Comparison of ENCODE assay signal across 12 mouse cellular contexts in genomic region chr15:3251031-3251717, GRCm38 (mm10). TPM values are rescaled to one million over a fixed set of nuclear protein-coding genes. Genes with fewer than 3 reads are reported as not detected.
DNase-seq lines count a peak whose midpoint lies in the region; ATAC-seq and TF ChIP-seq lines count a peak whose summit lies in the region.
"Had no signal": no experiment of that assay in that cellular context is flagged by ENCODE, and none has a peak within 500 bp of the region (broad histone marks: within the 10 kb centered on the region; RNA-seq: fewer than 3 reads in every experiment).

No protein-coding gene starts in this region.

- DNase-seq in cerebellum, adult 2 months, result no peak
- peak; percentile 59 for DNase-seq in kidney, postnatal 0 days (ENCODE audit: low spot score)
- DNase-seq in kidney, postnatal 14 days, result no peak
- peak; percentile 83 for DNase-seq in lung, postnatal 25 days (ENCODE audit: low spot score)
- no peak for DNase-seq in spleen, postnatal 4 days (ENCODE audit: low spot score in 2 of 2)
- DNase-seq: adrenal gland, adult 8-10 months; cerebellum, adult 9-10 months had no signal

- H3K4me1 ChIP-seq in cerebellum, adult 2 months (ENCODE audit: control insufficient read depth, insufficient read depth, low read length), result no peaks in the 10 kb centered on the region
- peaks cover 5% of the 10 kb centered on the region; the same call in 1 of the 2 replicates for H3K4me1 ChIP-seq in kidney, postnatal 0 days (replicated peaks; ENCODE audit: insufficient read depth, low read length)
- peaks cover 26% of the 10 kb centered on the region for H3K4me1 ChIP-seq in heart, embryonic 16.5 days (ENCODE audit: control insufficient read depth, insufficient read depth, low read length)

- no peak for TF ChIP-seq CTCF in cerebellum, adult 2 months (IDR thresholded peaks at IDR 0.05; ENCODE audit: borderline replicate concordance, insufficient read depth, low read depth, low read length)
- no peak for TF ChIP-seq CTCF in kidney, postnatal 0 days (IDR thresholded peaks at IDR 0.05; ENCODE audit: low read depth)

- no peak for ATAC-seq in cerebellum, adult (ENCODE audit: insufficient number of reproducible peaks, low FRiP score, low TSS enrichment)
- ATAC-seq in kidney, postnatal 0 days (replicated peaks; ENCODE audit: low FRiP score, low read depth), result no peak
- 0 out of 2 replicates have a peak, but pooled peaks have one; percentile 33 for ATAC-seq in heart, embryonic 16.5 days (replicated peaks; ENCODE audit: extremely low read depth, insufficient read depth, low FRiP score)
- ATAC-seq in megakaryocyte progenitor cell, adult 5-6 weeks (replicated peaks; ENCODE audit: poor library complexity), result no peak

- H3K4me2 ChIP-seq in kidney, postnatal 0 days (ENCODE audit: low read length), result no peak overlapping the region
- H3K4me2 ChIP-seq in heart, embryonic 16.5 days (ENCODE audit: low read depth, low read length), result no peak overlapping the region

- no peak overlapping the region for H3K9ac ChIP-seq in kidney, postnatal 0 days (ENCODE audit: low read depth, low read length)
- H3K9ac ChIP-seq in heart, embryonic 16.5 days (ENCODE audit: low read length), result no peak overlapping the region

- no peaks in the 10 kb centered on the region for H3K9me3 ChIP-seq in kidney, postnatal 0 days (replicated peaks; ENCODE audit: low read length)
- H3K9me3 ChIP-seq in heart, embryonic 16.5 days (replicated peaks; ENCODE audit: control insufficient read depth, low read length), result peaks cover 4% of the 10 kb centered on the region

- WGBS in cerebellum, adult 2 months, result 83% methylated on average over 3 of the region's 3 CpGs
- 53% methylated on average over 3 of the region's 3 CpGs for WGBS in kidney, postnatal 0 days
- WGBS in heart, embryonic 16.5 days, result 67% methylated on average over 3 of the region's 3 CpGs

- 0 out of 2 replicates have a peak overlapping the region, but pooled peaks have one; percentile 30 for H3K27ac ChIP-seq in cerebellum, adult 2 months (ENCODE audit: insufficient read depth, low read length)
- peak overlapping the region; percentile 54 for H3K27ac ChIP-seq in kidney, postnatal 0 days
- H3K27ac ChIP-seq in heart, embryonic 16.5 days (ENCODE audit: low read length), result peak overlapping the region; percentile 74

- no peak overlapping the region for H3K4me3 ChIP-seq in cerebellum, adult 2 months (replicated peaks; ENCODE audit: insufficient read depth, low read depth, low read length)
- no peak overlapping the region for H3K4me3 ChIP-seq in kidney, postnatal 0 days (replicated peaks; ENCODE audit: low read depth, low read length)
- no peak overlapping the region for H3K4me3 ChIP-seq in heart, embryonic 16.5 days (ENCODE audit: low read length)

- TF ChIP-seq POLR2A in cerebellum, adult 2 months (IDR thresholded peaks at IDR 0.05; ENCODE audit: borderline replicate concordance, insufficient read depth, low read length), result no peak

- H3K36me3 ChIP-seq in kidney, postnatal 0 days (ENCODE audit: insufficient read depth, low read length), result no peaks in the 10 kb centered on the region
- no peaks in the 10 kb centered on the region for H3K36me3 ChIP-seq in heart, embryonic 16.5 days (ENCODE audit: control insufficient read depth, insufficient read depth)

- no peaks in the 10 kb centered on the region for H3K27me3 ChIP-seq in cerebellum, adult 2 months (ENCODE audit: control insufficient read depth, insufficient read depth, low read length)
- H3K27me3 ChIP-seq in kidney, postnatal 0 days (ENCODE audit: insufficient read depth, low read length), result no peaks in the 10 kb centered on the region
- no peaks in the 10 kb centered on the region for H3K27me3 ChIP-seq in heart, embryonic 16.5 days (ENCODE audit: control insufficient read depth, insufficient read depth, low read length)

RNA-seq across cellular contexts. Expression of gene Selenop, which starts 17.2 kb away (rescaled TPM):
- 283 and 313 TPM in 2 replicates for polyA plus RNA-seq in cerebellum, adult 2 months (2012; rRNA removed)
- polyA plus RNA-seq in kidney, postnatal 0 days (2015; fragmentation: Nextera tagmentation; extraction: Ambion mirVana), result 207 and 225 TPM in 2 replicates
- polyA plus RNA-seq in heart, embryonic 16.5 days (2015; fragmentation: Nextera tagmentation; extraction: Ambion mirVana), result 158 and 184 TPM in 2 replicates
- 106 and 110 TPM in 2 replicates for total RNA-seq in megakaryocyte progenitor cell, adult 5-6 weeks (2015)
- total RNA-seq in megakaryocyte progenitor cell, adult 5-6 weeks (2017), result 55.3 and 56.5 TPM in 2 replicates

RNA-seq across cellular contexts. Expression of gene Ccdc152, which starts 52.2 kb away (rescaled TPM):
- 1.2 and 1.3 TPM in 2 replicates for polyA plus RNA-seq in cerebellum, adult 2 months (2012; rRNA removed)
- 0.58 and 0.82 TPM in 2 replicates for polyA plus RNA-seq in kidney, postnatal 0 days (2015; fragmentation: Nextera tagmentation; extraction: Ambion mirVana)
- polyA plus RNA-seq in heart, embryonic 16.5 days (2015; fragmentation: Nextera tagmentation; extraction: Ambion mirVana), result 0.29 and 0.34 TPM in 2 replicates
- not detected in 2 replicates for total RNA-seq in megakaryocyte progenitor cell, adult 5-6 weeks (2015)
- total RNA-seq in megakaryocyte progenitor cell, adult 5-6 weeks (2017), result not detected in 2 replicates
- total RNA-seq: adrenal gland, adult 8-10 months; left cerebral cortex, postnatal 10 days; MEL had no signal

Comparison
In these comparisons a context has a peak if more than half of its experiments do, and no peak if none do; other contexts are left out.
1. DNase-seq: peak in kidney, postnatal 0 days (single experiment) and lung, postnatal 25 days (single experiment); none in cerebellum, adult 2 months (0 of 2), kidney, postnatal 14 days (single experiment) and spleen, postnatal 4 days (0 of 2).
2. Peak in every context shown above with its lines, with median percentiles within 50 percentile points of each other: H3K27ac ChIP-seq.